ENCODE assay signal across 8 mouse cellular contexts in the genomic region with DNA sequence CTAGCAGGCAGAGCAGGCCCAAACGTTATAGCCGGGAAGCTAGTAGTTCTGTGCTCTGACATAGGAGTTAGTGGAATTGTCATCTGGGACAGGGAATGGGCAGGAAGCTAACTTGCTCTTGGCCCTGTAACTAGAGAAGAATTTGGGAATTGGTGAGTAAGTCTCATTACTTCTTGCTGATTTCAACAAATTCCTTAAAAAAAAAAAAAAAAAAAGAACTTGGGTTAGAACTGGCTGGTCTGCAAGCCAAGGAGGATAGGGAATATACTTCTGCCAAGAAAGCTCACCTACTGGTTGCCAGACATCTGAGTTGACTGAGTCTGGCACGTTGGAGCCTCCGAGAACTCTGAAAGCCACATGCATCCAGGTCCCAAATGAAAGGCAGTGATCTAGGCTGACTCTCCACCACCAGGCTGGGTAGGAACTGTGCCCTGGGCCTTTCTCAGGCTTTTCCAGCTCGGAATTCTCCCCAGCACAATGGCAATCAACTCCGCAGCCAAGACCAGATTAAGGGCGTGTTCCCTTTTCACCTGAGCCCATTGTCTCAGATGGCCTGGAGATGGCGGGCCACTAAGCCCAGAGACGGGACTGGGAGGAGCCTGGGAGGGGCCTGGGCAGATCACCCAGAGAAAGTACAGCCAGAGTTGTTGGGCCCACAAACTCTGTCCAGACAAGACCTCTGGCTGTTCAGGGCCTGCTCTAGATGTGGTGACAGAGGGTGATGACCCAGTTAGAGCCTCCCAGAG.
DNase-seq lines count a peak whose midpoint lies in the region; ATAC-seq and TF ChIP-seq lines count a peak whose summit lies in the region.

No protein-coding gene starts in this region.

- ATAC-seq in hindbrain, postnatal 0 days: no peak
- no peak for ATAC-seq in hindbrain, embryonic 11.5 days (ENCODE audit: low FRiP score)
- 0 out of 2 replicates have a peak, but pooled peaks have one; percentile 26 for ATAC-seq in limb, embryonic 15.5 days (ENCODE audit: insufficient number of reproducible peaks, low FRiP score, low TSS enrichment, low read depth)
- ATAC-seq in erythroblast, adult 5-6 weeks (replicated peaks; ENCODE audit: low FRiP score, poor library complexity, severe bottlenecking): no peak

- H3K9ac ChIP-seq in hindbrain, postnatal 0 days (replicated peaks; ENCODE audit: low read length): no peak overlapping the region
- H3K9ac ChIP-seq in hindbrain, embryonic 11.5 days (ENCODE audit: low read depth, low read length): no peak overlapping the region
- no peak overlapping the region for H3K9ac ChIP-seq in limb, embryonic 15.5 days

- no peaks in the 10 kb centered on the region for H3K27me3 ChIP-seq in hindbrain, postnatal 0 days (ENCODE audit: insufficient read depth, low read length)
- no peaks in the 10 kb centered on the region; the same call in 1 of the 2 replicates for H3K27me3 ChIP-seq in hindbrain, embryonic 11.5 days (ENCODE audit: control insufficient read depth, insufficient read depth, low read length)
- H3K27me3 ChIP-seq in limb, embryonic 15.5 days: no peaks in the 10 kb centered on the region

- H3K4me2 ChIP-seq in hindbrain, postnatal 0 days (ENCODE audit: low read depth, low read length): no peak overlapping the region
- H3K4me2 ChIP-seq in hindbrain, embryonic 11.5 days (replicated peaks; ENCODE audit: low read depth, low read length): no peak overlapping the region
- no peak overlapping the region for H3K4me2 ChIP-seq in limb, embryonic 15.5 days

- no peak overlapping the region for H3K4me3 ChIP-seq in hindbrain, postnatal 0 days (ENCODE audit: low read length)
- H3K4me3 ChIP-seq in hindbrain, embryonic 11.5 days (ENCODE audit: low read depth, low read length): no peak overlapping the region
- H3K4me3 ChIP-seq in gastrocnemius, adult 2 months: no peak overlapping the region
- H3K4me3 ChIP-seq in limb, embryonic 15.5 days: no peak overlapping the region
- H3K4me3 ChIP-seq in layer of hippocampus, adult 2 months: no peak overlapping the region

- peak overlapping the region; percentile 26; the same call in 1 of the 2 replicates for H3K27ac ChIP-seq in hindbrain, postnatal 0 days
- H3K27ac ChIP-seq in hindbrain, embryonic 11.5 days (ENCODE audit: low read depth, low read length): no peak overlapping the region
- H3K27ac ChIP-seq in gastrocnemius, adult 2 months: peak overlapping the region; percentile 78
- H3K27ac ChIP-seq in limb, embryonic 15.5 days: peak overlapping the region; percentile 85
- H3K27ac ChIP-seq in layer of hippocampus, adult 2 months: no peak overlapping the region; the same call in 1 of the 2 replicates

- no peaks in the 10 kb centered on the region for H3K36me3 ChIP-seq in hindbrain, postnatal 0 days (ENCODE audit: insufficient read depth, low read length)
- no peaks in the 10 kb centered on the region for H3K36me3 ChIP-seq in hindbrain, embryonic 11.5 days (ENCODE audit: control insufficient read depth, insufficient read depth, low read length)
- no peaks in the 10 kb centered on the region for H3K36me3 ChIP-seq in limb, embryonic 15.5 days

- intact Hi-C loops in gastrocnemius, adult 2 months (cut with DNase I): no loop called here

- no peak for TF ChIP-seq CTCF in hindbrain, postnatal 0 days (IDR thresholded peaks at IDR 0.05; ENCODE audit: low read depth)
- TF ChIP-seq CTCF in gastrocnemius, adult 2 months (IDR thresholded peaks at IDR 0.05): peak; percentile 8; the same call in 1 of the 2 replicates
- no peak for TF ChIP-seq CTCF in layer of hippocampus, adult 2 months (conservative IDR thresholded peaks at IDR 0.05)

- no peaks in the 10 kb centered on the region for H3K4me1 ChIP-seq in hindbrain, postnatal 0 days (ENCODE audit: insufficient read depth, low read length)
- 0 out of 2 replicates have a peak, but pooled peaks cover 3% of the 10 kb centered on the region for H3K4me1 ChIP-seq in hindbrain, embryonic 11.5 days (replicated peaks; ENCODE audit: control insufficient read depth, insufficient read depth, low read length)
- peaks cover 34% of the 10 kb centered on the region for H3K4me1 ChIP-seq in limb, embryonic 15.5 days

- H3K9me3 ChIP-seq in hindbrain, postnatal 0 days (ENCODE audit: low read length): no peaks in the 10 kb centered on the region
- no peaks in the 10 kb centered on the region for H3K9me3 ChIP-seq in hindbrain, embryonic 11.5 days (ENCODE audit: control insufficient read depth, low read length)
- no peaks in the 10 kb centered on the region for H3K9me3 ChIP-seq in limb, embryonic 15.5 days

- WGBS in hindbrain, postnatal 0 days: 47% methylated on average over 9 of the region's 9 CpGs
- 37% methylated on average over 9 of the region's 9 CpGs for WGBS in hindbrain, embryonic 11.5 days
- 39% methylated on average over 9 of the region's 9 CpGs for WGBS in limb, embryonic 15.5 days

- no peak for DNase-seq in hindbrain, postnatal 0 days (ENCODE audit: low spot score)
- no peak for DNase-seq in hindbrain, embryonic 11.5 days (ENCODE audit: low spot score)
- DNase-seq in ES-CJ7 (ENCODE audit: low read depth, low spot score): peak; percentile 90
- peak; percentile 70 for DNase-seq in gastrocnemius, adult 2 months
- no peak for DNase-seq in cerebellum, postnatal 10 days
- no peak for DNase-seq in layer of hippocampus, adult 2 months (ENCODE audit: low spot score in 2 of 2)

Comparison
In these comparisons a context has a peak if more than half of its experiments do, and no peak if none do; other contexts are left out.
1. H3K27ac ChIP-seq: peak in hindbrain, postnatal 0 days (single experiment), gastrocnemius, adult 2 months (single experiment) and limb, embryonic 15.5 days (single experiment); none in hindbrain, embryonic 11.5 days (single experiment) and layer of hippocampus, adult 2 months (single experiment).
2. DNase-seq: peak in ES-CJ7 (single experiment) and gastrocnemius, adult 2 months (single experiment); none in hindbrain, postnatal 0 days (single experiment), hindbrain, embryonic 11.5 days (single experiment), cerebellum, postnatal 10 days (0 of 2) and layer of hippocampus, adult 2 months (0 of 2).